Mouse (Mus musculus): Measurements from ENCODE around the gene Astn1. TPM values are rescaled to one million over a fixed set of nuclear protein-coding genes. Genes with fewer than 3 reads are reported as not detected.

Astn1 gene
- polyA plus RNA-seq, 1 experiment from 2014 or later, result 42.3 TPM

DNA sequence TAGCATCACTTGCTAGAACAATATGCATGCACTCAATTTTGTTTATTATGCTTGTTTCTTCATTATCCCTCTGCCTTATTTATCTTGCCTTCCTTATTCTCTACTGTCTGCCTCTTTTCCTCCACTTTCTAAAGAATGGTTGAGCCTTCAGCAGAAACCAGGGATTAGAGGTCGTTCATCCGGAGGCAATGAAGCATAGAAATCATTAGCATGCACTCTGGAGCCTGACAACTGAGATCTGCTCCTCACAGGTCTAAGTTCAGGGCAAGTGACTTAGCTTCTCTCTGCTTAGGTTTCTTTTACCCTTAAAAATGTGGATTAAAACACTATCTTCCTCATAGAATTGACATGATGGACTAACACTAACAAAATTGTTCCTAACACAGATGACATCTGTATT lies 241.0 kb downstream of the Astn1 start:
- no peak for ATAC-seq
- WGBS, result 5% methylated on average over 2 of the region's 2 CpGs
- no peak overlapping the region for H3K27ac ChIP-seq (ENCODE audit: low read length)
- H3K9ac ChIP-seq (replicated peaks; ENCODE audit: low read depth, low read length), result no peak overlapping the region
- H3K9me3 ChIP-seq (ENCODE audit: control insufficient read depth, low read length), result no peaks in the 10 kb centered on the region
- no peaks in the 10 kb centered on the region for H3K4me1 ChIP-seq (replicated peaks; ENCODE audit: control insufficient read depth, insufficient read depth, low read length)
- H3K27me3 ChIP-seq (replicated peaks; ENCODE audit: control insufficient read depth, insufficient read depth, low read length), result no peaks in the 10 kb centered on the region
- peaks cover 6% of the 10 kb centered on the region for H3K36me3 ChIP-seq (ENCODE audit: control insufficient read depth, insufficient read depth)
- H3K4me3 ChIP-seq (replicated peaks; ENCODE audit: low read length), result no peak overlapping the region
- no peak overlapping the region for H3K4me2 ChIP-seq (ENCODE audit: low read length)

DNA sequence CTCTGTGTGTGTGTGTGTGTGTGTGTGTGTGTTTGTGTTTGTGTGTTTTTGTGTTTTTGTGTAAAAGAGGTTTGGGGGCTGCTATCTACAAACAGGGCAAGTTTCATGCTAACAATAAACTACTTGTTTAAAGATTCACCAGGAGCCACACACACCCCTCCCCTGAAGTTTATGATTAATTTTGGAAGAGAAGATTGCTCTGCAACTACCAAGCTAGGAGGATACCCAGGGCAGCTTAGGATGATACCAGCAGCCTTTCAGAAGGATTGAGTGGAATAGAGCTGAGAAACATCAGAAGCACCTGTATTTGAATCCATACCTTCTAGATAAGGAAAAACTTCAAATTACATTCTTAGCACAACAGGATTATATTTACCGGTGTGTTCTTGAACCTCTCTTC lies 242.1 kb downstream of the Astn1 start:
- no peaks in the 10 kb centered on the region for H3K4me1 ChIP-seq (replicated peaks; ENCODE audit: control insufficient read depth, insufficient read depth, low read length)
- no peak overlapping the region for H3K4me2 ChIP-seq (ENCODE audit: low read length)
- H3K9ac ChIP-seq (replicated peaks; ENCODE audit: low read depth, low read length), result no peak overlapping the region
- no peaks in the 10 kb centered on the region for H3K27me3 ChIP-seq (replicated peaks; ENCODE audit: control insufficient read depth, insufficient read depth, low read length)
- no peak overlapping the region for H3K27ac ChIP-seq (ENCODE audit: low read length)
- H3K36me3 ChIP-seq (ENCODE audit: control insufficient read depth, insufficient read depth), result peaks cover 8% of the 10 kb centered on the region
- ATAC-seq, result no peak
- 94% methylated on average over 1 of the region's 1 CpGs for WGBS
- no peak overlapping the region for H3K4me3 ChIP-seq (replicated peaks; ENCODE audit: low read length)
- H3K9me3 ChIP-seq (ENCODE audit: control insufficient read depth, low read length), result no peaks in the 10 kb centered on the region

DNA sequence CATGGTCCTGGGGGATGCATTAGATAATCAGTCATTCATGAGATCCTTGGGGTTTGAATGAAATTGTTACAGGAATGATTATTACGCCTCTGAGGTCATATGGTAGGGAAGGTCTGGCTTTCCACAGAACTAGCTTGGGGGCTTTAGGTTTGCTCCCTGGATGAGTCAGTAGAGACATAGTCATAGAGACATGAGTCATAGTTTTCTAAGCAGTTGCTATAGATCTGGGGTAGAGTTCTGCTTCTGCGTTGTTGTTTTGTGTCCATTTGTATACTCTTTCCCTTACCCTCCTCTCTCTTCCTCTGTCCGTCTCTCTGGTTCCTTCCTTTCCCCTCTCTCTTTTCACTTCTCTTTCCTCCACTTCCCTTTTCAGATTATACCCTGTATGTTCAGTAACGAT lies 243.5 kb downstream of the Astn1 start:
- H3K27me3 ChIP-seq (replicated peaks; ENCODE audit: control insufficient read depth, insufficient read depth, low read length), result no peaks in the 10 kb centered on the region
- no peak overlapping the region for H3K9ac ChIP-seq (replicated peaks; ENCODE audit: low read depth, low read length)
- H3K4me3 ChIP-seq (replicated peaks; ENCODE audit: low read length), result no peak overlapping the region
- WGBS, result 90% methylated on average over 4 of the region's 4 CpGs
- H3K9me3 ChIP-seq (ENCODE audit: control insufficient read depth, low read length), result no peaks in the 10 kb centered on the region
- no peak for ATAC-seq
- no peak overlapping the region for H3K4me2 ChIP-seq (ENCODE audit: low read length)
- H3K27ac ChIP-seq (ENCODE audit: low read length), result no peak overlapping the region
- H3K36me3 ChIP-seq (ENCODE audit: control insufficient read depth, insufficient read depth), result peaks cover 11% of the 10 kb centered on the region
- no peaks in the 10 kb centered on the region for H3K4me1 ChIP-seq (replicated peaks; ENCODE audit: control insufficient read depth, insufficient read depth, low read length)

DNA sequence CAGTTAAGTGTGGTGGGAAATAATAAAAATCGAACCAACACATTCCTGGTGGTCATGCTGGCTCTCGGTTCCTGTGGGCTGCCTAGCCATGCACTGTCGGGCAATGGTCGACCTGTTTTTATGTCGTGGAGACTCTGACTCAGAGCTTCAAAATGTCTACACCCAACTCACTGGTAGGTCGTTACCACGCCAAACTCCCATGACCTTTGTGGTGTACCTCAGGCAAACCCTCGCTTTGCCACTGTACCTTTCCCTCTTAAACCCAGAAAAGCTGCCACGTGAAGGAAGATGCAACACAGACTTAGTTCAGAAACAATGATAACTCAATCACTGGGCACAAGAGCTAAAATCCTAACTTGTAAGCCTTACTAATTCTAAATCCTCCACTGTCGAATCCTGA lies 244.3 kb downstream of the Astn1 start:
- no peak overlapping the region for H3K4me2 ChIP-seq (ENCODE audit: low read length)
- H3K4me3 ChIP-seq (replicated peaks; ENCODE audit: low read length), result no peak overlapping the region
- no peak overlapping the region for H3K9ac ChIP-seq (replicated peaks; ENCODE audit: low read depth, low read length)
- H3K27ac ChIP-seq (ENCODE audit: low read length), result no peak overlapping the region
- H3K9me3 ChIP-seq (ENCODE audit: control insufficient read depth, low read length), result no peaks in the 10 kb centered on the region
- no peaks in the 10 kb centered on the region for H3K27me3 ChIP-seq (replicated peaks; ENCODE audit: control insufficient read depth, insufficient read depth, low read length)
- no peak for ATAC-seq
- H3K4me1 ChIP-seq (replicated peaks; ENCODE audit: control insufficient read depth, insufficient read depth, low read length), result no peaks in the 10 kb centered on the region
- WGBS, result 94% methylated on average over 10 of the region's 10 CpGs
- peaks cover 17% of the 10 kb centered on the region for H3K36me3 ChIP-seq (ENCODE audit: control insufficient read depth, insufficient read depth)

DNA sequence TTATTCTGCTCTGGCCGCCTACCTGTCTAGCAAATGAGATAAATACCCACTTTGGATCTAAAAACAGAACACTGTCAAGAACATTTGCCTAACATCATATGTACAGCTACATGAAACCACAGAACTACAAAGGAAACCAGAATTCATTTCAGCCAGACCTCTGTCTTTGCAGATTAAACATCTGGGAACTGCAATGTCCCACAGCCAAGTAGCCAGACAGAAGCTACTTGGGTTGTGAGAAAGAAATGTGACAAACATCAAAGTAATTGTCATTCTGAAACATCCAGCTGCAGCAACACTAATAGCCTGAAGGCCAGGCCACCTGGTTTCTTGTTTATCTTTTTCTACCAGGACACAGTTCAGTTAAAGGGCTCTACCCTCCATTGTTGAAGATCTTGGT lies 245.1 kb downstream of the Astn1 start:
- Histone ChIP-seq H3K4me2 (ENCODE audit: low read length) (no peak overlapping the region), H3K9me3 (ENCODE audit: control insufficient read depth, low read length) (no peaks in the 10 kb centered on the region), H3K9ac (replicated peaks; ENCODE audit: low read depth, low read length) (no peak overlapping the region), H3K27ac (ENCODE audit: low read length) (no peak overlapping the region), H3K4me3 (replicated peaks; ENCODE audit: low read length) (no peak overlapping the region), H3K36me3 (ENCODE audit: control insufficient read depth, insufficient read depth) (peaks cover 23% of the 10 kb centered on the region), H3K4me1 (replicated peaks; ENCODE audit: control insufficient read depth, insufficient read depth, low read length) (no peaks in the 10 kb centered on the region), H3K27me3 (replicated peaks; ENCODE audit: control insufficient read depth, insufficient read depth, low read length) (no peaks in the 10 kb centered on the region)
- ATAC-seq, result no peak
- WGBS, result 94% methylated on average over 1 of the region's 1 CpGs

DNA sequence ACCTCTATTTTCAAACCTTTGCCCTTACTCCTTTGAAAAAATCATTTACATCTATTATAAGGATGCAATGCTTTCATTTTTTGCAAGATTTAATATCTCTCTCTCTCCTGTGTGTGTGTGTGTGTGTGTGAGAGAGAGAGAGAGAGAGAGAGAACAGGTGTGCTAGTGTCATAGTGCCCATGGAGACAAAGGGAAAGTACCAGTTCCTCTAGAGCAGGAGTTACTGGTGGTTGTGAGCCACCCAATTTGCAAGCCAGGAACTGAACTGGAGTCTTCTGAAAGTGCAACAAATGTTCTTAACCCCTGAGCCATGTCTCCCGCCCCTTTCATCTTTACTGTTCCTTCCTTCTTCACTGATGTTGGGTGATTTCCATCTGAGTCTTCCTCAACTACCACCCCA lies 253.1 kb downstream of the Astn1 start:
- 94% methylated on average over 1 of the region's 1 CpGs for WGBS
- no peaks in the 10 kb centered on the region for H3K27me3 ChIP-seq (replicated peaks; ENCODE audit: control insufficient read depth, insufficient read depth, low read length)
- peaks cover 27% of the 10 kb centered on the region for H3K36me3 ChIP-seq (ENCODE audit: control insufficient read depth, insufficient read depth)
- ATAC-seq, result no peak
- no peaks in the 10 kb centered on the region for H3K4me1 ChIP-seq (replicated peaks; ENCODE audit: control insufficient read depth, insufficient read depth, low read length)
- H3K4me2 ChIP-seq (ENCODE audit: low read length), result no peak overlapping the region
- H3K9ac ChIP-seq (replicated peaks; ENCODE audit: low read depth, low read length), result no peak overlapping the region
- H3K27ac ChIP-seq (ENCODE audit: low read length), result no peak overlapping the region
- no peaks in the 10 kb centered on the region for H3K9me3 ChIP-seq (ENCODE audit: control insufficient read depth, low read length)
- no peak overlapping the region for H3K4me3 ChIP-seq (replicated peaks; ENCODE audit: low read length)

DNA sequence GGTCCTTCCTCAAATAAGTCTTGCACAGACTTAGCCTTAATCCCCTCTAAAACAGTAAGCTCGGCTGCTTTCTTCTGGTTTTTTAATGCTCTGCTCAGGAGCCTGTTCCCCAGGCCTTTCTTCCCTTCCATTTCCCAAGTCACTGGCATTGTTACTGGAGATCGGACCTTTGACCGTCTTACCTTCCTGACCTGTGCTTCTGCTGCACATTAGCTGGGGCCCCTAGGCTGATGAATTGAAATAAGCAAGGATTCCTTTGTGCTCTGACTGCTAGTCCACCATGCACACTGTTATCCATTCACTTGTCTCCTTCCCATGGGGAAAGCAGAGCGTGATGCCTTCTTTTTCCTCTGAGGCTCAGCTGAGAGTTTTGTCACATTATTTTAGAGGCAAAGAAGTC lies 255.9 kb downstream of the Astn1 start:
- Histone ChIP-seq H3K4me1 (replicated peaks; ENCODE audit: control insufficient read depth, insufficient read depth, low read length) (no peaks in the 10 kb centered on the region), H3K9me3 (ENCODE audit: control insufficient read depth, low read length) (no peaks in the 10 kb centered on the region), H3K36me3 (ENCODE audit: control insufficient read depth, insufficient read depth) (0 out of 2 replicates have a peak, but pooled peaks cover 7% of the 10 kb centered on the region), H3K9ac (replicated peaks; ENCODE audit: low read depth, low read length) (no peak overlapping the region), H3K27me3 (replicated peaks; ENCODE audit: control insufficient read depth, insufficient read depth, low read length) (no peaks in the 10 kb centered on the region), H3K4me3 (replicated peaks; ENCODE audit: low read length) (no peak overlapping the region), H3K4me2 (ENCODE audit: low read length) (no peak overlapping the region), H3K27ac (ENCODE audit: low read length) (no peak overlapping the region)
- ATAC-seq, result no peak
- 43% methylated on average over 4 of the region's 4 CpGs for WGBS

DNA sequence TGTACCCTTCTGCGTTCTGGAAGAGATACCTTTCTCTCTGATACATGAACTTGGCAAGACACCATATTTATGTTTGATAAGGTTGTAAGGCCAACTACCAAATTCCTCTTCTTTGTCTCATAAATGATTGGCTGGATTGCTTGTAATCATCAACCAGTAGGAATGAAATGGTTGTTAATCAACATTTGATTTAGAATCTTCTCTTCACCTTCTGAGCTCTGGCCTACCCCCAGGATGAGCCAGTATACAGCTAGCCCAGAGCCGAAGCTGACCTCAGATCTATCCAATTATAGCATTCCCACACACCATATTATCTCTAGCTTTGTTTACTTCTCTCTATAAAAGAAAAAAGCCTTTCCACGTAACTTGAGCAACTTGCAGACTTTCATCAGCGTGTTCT lies 270.9 kb downstream of the Astn1 start:
- Histone ChIP-seq H3K9me3 (ENCODE audit: control insufficient read depth, low read length) (no peaks in the 10 kb centered on the region), H3K27ac (ENCODE audit: low read length) (no peak overlapping the region), H3K9ac (replicated peaks; ENCODE audit: low read depth, low read length) (no peak overlapping the region), H3K4me1 (replicated peaks; ENCODE audit: control insufficient read depth, insufficient read depth, low read length) (no peaks in the 10 kb centered on the region), H3K36me3 (ENCODE audit: control insufficient read depth, insufficient read depth) (no peaks in the 10 kb centered on the region; the same call in 1 of the 2 replicates), H3K4me2 (ENCODE audit: low read length) (no peak overlapping the region), H3K27me3 (replicated peaks; ENCODE audit: control insufficient read depth, insufficient read depth, low read length) (no peaks in the 10 kb centered on the region), H3K4me3 (replicated peaks; ENCODE audit: low read length) (no peak overlapping the region)
- no peak for ATAC-seq
- 88% methylated on average over 4 of the region's 4 CpGs for WGBS

DNA sequence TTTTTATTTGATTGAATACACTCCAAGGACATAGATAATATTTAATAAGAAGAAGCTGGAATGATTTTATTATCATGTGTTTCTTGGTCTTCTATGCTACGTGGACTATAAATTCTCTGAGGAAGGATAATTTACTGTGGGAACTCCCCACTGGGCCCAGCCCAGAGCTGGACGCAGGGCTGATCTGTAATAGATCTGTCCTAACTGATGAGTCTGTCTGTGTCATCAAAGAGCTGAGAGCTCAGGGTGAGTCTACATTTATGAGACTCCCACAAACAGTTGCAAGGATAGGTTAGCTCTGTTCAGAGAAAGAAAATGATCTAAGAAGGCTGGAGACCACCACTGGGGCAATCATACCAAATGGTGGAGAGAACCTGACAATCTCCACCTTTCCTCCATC lies 271.4 kb downstream of the Astn1 start:
- no peak overlapping the region for H3K27ac ChIP-seq (ENCODE audit: low read length)

DNA sequence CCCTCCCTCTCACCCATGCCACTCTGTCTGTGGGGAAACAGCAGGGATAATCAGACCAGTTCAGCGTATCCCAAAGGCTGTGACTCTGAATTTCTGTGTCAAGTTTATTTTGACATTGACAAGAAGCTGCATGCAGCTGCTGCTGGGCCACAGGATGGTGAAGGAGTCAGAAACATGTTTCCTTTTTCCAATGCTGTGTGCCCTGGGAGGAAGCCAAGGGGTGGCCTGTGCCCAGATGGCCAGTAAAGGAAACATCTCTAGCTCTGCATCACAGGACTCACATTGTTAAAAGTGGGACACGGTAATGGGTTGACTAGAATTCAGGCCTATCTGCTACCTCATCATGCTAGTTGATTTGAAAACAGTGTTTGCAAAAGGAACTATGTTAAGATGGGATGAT lies 279.2 kb downstream of the Astn1 start:
- Histone ChIP-seq H3K9me3 (ENCODE audit: control insufficient read depth, low read length) (no peaks in the 10 kb centered on the region), H3K27me3 (replicated peaks; ENCODE audit: control insufficient read depth, insufficient read depth, low read length) (no peaks in the 10 kb centered on the region), H3K4me1 (replicated peaks; ENCODE audit: control insufficient read depth, insufficient read depth, low read length) (no peaks in the 10 kb centered on the region), H3K27ac (ENCODE audit: low read length) (no peak overlapping the region), H3K36me3 (ENCODE audit: control insufficient read depth, insufficient read depth) (peaks cover 7% of the 10 kb centered on the region; the same call in 1 of the 2 replicates), H3K9ac (replicated peaks; ENCODE audit: low read depth, low read length) (no peak overlapping the region), H3K4me3 (replicated peaks; ENCODE audit: low read length) (no peak overlapping the region), H3K4me2 (ENCODE audit: low read length) (no peak overlapping the region)
- ATAC-seq, result no peak
- WGBS, result 90% methylated on average over 2 of the region's 2 CpGs

More for the DNA sequence above, 271.4 kb downstream of the Astn1 start:
- no peak overlapping the region for H3K9ac ChIP-seq (replicated peaks; ENCODE audit: low read depth, low read length)
- H3K4me3 ChIP-seq (replicated peaks; ENCODE audit: low read length), result no peak overlapping the region
- peaks cover 2% of the 10 kb centered on the region; the same call in 1 of the 2 replicates for H3K36me3 ChIP-seq (ENCODE audit: control insufficient read depth, insufficient read depth)
- 91% methylated on average over 2 of the region's 2 CpGs for WGBS
- H3K27me3 ChIP-seq (replicated peaks; ENCODE audit: control insufficient read depth, insufficient read depth, low read length), result no peaks in the 10 kb centered on the region
- no peaks in the 10 kb centered on the region for H3K9me3 ChIP-seq (ENCODE audit: control insufficient read depth, low read length)
- ATAC-seq, result no peak
- H3K4me1 ChIP-seq (replicated peaks; ENCODE audit: control insufficient read depth, insufficient read depth, low read length), result no peaks in the 10 kb centered on the region
- H3K4me2 ChIP-seq (ENCODE audit: low read length), result no peak overlapping the region

Data from forebrain, embryonic 16.5 days (tissue).